Mouse (Mus musculus) kidney, postnatal 25 days (tissue): Measurements from ENCODE around the gene 4930579F01Rik.
A peak's percentile ranks its signal among the peaks of the same experiment; 100 is the strongest.

Source experiments
- DNase-seq, 2 experiments: peaks; one replicate each; pipeline ENCODE4 v3.0.0; 2021; ENCODE audit warnings: mixed read lengths in 2 of 2

4930579F01Rik gene

DNA sequence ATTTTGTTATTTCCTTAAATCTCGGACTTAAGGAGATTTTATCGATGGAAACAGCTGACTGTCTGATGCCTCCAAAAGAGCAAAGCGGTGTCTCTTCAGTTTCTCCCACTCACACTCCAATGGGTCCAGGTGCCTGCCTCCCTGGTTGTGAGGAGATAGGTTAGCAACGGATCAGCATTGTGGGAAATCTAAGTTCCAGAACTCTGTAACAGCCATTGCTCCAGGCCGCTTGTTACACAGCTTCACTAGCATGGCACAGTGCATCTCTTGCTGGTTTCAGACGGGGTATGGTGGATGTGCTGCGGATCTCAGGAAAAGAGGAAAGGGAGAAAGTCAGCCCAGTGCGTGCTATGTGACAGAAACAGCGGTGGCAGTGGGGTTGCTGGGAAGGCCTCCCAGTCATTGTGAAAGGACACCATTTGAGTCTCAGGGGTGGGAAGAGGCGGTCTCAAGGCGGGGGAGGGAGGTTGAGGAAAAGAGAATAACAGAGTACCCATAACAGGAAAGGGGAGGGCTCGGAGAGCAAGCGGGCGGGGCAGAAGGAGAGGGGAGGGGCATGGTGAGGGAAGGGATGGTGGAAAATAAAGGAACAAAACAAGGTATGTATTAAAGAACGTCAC, at the start of gene 4930579F01Rik:
Gene 4930579F01Rik (minus strand): TSS at position 143 of the 620 bp plus-strand sequence.
- no peak for DNase-seq

DNA sequence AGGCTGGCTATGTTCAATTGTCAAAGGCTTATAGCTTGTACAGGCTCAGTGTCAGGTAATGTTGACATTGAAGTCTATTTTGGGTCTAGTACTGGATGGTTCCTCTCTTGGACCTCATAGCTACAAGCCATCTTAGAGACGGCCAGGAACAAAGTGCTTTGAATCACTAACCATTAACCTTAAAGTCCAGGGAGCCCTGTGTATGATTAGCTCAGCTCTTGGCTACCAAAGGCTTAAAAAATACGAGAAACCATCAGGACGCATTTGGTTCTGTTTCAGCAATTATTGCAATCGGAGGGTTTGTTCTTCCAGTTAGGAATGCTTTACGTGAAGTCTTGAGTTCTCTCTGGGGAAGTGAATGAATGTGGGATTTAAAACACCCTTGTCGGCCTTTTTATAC, 49.3 kb upstream of the 4930579F01Rik start:
- DNase-seq: peak in 1 of 2 experiments; percentile 40

DNA sequence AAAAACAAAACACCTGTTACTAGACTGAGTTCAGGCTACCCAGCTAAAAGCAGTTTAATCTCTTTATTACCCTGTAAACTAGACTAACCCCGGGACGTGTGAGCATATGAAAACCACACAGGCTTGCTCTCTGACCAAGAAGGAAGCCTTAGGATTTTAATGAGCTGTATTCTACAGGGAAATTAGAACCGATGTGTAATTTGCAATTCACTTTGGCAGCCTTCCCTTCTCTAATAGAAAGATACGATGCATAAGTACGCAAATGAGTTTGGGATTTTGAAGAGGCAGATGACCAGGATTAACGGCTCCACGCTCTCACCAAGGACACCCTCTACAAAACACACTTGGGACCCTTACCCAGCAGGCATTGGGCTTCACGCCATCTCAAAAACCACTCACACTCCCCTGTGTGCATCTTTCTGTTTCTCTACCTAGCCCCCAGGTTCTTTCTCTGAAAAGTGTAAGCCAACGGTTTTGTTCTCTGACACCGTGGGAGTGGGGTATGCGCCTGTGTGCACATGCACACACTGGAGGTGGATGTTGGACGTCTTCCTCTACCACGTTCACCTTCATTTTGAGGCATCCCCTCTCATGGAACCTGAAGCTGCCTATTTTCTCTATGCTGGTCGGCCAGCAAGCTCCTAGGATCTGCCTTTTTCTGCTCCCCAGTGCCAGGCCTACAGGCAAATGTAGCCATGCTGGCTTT, 48.5 kb upstream of the 4930579F01Rik start:
- DNase-seq: no peak

DNA sequence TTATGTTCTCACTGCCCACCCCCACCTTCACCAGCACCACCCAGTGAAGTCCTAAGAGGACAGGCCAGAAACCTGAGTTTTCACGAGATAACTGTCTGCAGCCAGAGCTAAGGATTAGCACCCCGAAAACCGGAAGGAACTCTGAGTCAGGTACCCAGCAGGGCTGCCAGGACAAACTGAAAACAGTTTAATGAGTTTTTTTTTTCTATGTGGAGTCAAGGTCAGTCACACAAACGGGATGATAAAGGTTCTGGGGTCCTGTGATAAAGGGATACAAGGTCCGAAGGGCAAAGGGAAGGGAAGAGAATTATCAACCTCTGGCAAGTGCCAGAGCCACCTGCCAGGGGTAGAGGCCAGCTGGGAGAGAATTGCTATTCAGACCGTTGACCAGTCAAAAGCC, 47.7 kb upstream of the 4930579F01Rik start:
- peak in 1 of 2 experiments; percentile 57 for DNase-seq

DNA sequence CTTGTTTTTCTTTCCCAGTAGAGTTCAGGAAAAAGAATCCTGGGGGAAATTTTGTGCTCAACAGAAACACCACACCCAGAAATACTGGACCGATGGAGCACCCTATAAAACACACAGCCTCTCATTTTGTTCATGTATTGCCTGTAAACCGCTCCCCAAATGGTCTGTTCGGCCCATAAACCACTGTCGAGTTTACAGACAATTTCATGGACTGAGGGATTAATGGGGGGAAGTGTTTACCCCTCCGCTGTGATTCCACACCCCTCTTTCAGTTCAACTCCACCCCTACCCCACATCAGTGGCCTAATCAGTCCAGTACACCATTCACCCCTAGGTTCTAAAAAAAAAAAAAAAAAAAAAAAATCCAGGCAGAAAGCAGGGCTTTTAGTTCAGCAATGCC, 47.3 kb upstream of the 4930579F01Rik start:
- DNase-seq: no peak

DNA sequence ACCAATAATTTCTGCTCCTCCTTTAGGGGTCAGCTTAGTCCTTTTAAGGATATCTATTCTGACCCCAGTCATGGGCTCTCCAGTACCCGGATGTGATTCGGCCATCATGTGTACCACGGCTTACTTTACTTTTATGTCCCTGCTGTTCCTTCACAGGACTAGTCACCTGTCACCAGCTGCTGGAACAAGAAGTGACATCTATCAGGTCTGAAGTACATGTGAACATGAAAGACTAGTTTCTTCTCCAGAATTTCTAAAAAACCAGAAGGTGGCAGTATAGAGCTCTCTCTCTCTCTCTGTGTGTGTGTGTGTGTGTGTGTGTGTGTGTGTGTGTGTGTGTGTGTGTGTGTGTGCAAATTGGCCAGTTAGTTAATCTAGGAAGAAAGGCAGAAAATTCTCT, 46.8 kb upstream of the 4930579F01Rik start:
- no peak for DNase-seq

DNA sequence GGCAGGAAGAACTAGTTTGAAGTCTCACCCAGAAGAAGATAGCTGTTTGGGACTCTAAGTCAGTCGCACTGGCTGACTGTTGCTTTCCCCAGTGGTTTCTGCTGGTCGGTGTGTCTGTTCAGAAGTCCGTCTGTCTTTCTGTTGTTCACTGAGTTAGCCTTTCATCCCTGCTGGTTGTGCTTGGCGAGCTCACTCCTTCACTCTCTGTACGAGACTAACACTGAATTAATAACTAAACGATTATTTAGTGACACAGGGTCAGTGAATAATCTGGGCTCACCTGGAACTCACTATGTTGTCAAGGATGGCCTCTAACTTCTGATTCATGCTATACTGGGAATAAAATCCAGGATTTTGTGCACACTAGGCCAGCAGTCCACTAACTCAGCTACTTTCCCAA, 45.8 kb upstream of the 4930579F01Rik start:
- no peak for DNase-seq

DNA sequence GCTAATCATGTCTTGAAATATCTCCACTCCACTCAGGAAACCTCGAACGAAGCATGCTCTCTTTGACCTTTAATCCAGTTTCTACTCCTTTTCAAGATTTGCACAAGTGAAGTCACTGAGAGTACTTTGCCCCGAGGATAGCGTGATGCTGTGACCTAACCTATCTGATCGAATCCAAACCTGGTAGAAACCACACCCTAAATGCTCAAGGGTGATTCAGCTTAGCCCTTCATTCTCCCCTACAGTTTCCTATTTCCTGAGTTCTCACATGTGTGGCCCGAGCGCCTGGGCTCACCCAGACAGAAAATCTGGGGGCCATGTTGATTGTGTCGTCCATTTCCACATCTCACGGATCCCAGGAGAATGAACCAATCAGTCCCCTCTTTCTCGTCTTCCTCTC, 44.4 kb upstream of the 4930579F01Rik start:
- DNase-seq: no peak

DNA sequence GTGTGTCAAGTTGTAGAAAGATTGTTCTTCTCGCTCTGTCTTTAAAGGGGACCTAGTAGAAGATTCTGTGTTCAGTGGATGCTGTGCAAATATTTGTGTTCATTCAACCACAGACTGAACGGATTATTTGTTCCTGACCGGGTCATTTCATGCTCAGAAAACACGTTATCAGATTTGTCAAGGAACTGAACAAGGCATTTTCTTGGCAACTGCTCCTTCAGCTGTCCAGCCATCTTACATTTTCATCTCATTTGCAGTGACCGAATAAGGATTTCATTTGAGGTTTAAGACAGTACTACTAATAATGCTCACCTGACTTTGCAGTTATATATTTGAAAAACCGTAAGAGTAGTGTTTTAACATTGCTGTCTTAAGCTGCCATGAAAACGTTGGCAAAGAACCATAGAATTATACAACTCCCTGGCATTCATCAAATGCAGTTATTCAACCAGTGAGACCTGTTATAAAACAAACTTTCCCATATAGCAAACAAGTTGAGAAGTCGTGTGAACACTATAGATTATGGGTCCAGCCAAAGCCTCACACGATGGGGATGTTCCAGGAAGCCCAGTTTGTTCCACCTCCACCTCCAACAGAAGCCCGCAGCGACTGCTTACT, 43.0 kb upstream of the 4930579F01Rik start:
- no peak for DNase-seq

DNA sequence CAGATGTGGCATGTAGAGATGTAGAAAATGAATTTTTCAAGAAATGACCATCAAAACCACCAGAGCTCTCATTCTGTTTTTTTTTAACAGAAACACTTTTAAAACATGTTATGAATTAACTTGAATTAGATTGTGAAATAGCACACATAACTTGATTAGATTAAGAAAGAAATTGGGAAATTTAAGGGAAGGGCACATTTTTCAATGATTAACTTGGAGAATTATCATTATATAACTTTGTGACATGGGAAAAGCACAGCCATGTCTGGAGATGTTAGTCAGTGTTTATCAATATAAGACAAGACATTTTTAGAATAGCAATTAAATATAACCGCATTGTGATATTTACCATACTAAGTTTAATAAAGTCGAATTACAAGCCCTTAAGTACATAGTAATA, 37.9 kb upstream of the 4930579F01Rik start:
- no peak for DNase-seq

DNA sequence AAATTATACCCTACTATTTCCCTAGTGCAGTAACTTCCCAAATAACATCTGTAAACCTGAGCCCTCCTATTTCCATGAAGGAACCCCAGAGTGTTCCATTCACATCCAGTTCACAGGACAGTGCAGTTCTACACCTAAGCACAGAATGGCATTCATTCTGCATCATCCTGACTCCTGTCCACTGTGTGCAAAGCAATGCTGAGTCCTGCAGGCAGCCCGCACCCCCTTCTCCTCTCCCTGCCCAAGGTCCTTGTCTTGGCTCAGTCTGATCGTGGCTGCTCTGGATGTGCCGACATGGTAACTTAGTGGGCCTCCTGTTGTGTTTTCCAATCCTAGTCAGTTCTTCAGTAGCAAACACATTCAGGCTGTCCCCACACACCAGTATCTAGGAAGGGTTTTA, 36.6 kb upstream of the 4930579F01Rik start:
- DNase-seq: no peak

DNA sequence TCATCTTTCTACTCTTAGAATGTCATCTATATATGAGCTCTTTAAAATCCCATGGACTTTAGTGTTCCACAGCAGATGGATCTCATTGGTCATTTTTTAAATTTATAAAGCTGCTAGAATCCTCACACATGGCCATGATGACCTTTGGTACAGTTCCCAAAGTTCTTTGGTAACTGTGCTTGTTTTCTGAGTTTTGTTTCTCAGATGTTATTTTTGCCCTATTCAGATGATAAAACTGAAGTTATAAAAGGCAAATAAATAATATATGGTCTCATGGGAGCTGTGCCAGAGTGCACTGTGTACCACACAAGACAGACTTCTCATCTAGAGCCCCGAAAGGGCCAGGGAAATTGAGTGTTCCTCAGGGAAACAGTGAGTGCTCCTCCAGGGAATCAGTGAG, 35.8 kb upstream of the 4930579F01Rik start:
- DNase-seq: no peak

DNA sequence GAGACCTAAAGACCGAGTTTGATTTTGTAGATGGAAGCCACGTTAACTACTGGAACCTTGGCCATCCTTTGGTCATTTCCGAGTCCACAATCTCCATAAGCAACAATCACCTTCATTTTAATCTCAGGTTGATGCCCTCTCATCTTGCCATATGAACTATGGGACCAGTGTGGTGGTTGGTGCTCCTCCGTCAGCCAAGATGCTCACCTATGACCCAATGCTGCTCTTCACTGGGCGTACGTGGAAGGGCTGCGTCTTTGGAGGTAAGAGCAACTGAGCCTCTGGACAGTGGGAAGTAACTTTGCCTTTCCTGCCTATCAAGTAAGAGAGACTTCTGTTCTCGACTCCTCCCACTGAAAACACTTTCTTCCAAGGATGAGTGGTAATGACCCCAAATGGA, 34.2 kb upstream of the 4930579F01Rik start:
- DNase-seq: no peak

DNA sequence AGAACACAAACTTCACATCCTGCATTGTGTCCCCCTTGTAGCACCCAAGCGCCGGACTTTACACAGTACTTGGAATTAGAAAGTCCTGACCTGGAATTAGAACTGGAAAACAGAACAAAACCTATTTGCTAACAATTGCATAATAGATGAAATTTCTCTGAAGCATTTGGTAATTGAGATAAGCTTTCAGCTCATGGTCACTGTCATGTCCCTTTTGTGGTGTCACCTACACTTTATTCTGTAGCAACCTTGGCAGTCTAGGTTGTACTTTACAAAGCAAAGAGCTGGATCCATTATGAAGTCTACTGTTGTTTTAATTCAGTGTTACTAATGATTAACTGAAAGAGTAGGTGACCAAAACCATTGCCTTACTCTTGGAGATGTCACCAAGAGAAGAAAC, 33.5 kb upstream of the 4930579F01Rik start:
- DNase-seq: no peak

DNA sequence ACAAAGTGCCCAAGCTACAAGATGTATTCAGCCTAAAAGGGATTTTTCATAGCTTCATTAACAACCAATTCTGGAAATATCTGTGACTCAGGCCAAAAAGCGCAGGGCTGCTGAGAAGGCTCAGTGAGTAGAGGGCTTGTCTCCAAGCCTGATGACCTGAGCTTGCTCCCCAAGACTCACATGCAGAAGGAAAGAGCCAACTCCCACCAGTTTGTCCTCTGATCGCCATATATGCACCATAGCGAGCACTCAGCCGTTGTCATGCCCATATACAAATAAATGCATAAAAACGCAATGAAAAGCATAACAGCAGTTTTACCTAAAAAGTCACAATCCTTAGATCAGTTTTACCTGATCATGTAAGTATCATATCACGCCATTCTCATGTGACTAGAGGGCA, 32.9 kb upstream of the 4930579F01Rik start:
- DNase-seq: no peak

DNA sequence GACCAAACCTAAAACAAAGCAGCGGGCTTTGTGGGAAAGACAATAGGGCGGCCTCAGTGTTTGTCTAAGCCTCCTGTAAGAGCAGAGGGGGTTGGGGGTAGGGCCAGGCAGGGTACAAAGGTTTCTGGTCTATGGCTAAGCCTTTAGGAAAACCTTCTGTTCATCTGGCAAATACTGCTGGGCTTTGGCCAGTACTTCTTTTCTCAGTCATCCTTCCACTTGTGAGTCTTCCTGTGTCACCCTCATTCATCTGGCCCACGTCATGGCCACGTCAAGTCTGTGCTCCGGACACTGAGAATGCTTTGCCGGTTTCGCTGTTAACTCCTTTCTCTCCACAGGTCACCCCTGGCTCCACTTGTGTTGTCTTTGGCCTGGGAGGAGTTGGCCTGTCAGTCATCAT, 32.2 kb upstream of the 4930579F01Rik start:
- DNase-seq: peak; percentile 52 to 77

DNA sequence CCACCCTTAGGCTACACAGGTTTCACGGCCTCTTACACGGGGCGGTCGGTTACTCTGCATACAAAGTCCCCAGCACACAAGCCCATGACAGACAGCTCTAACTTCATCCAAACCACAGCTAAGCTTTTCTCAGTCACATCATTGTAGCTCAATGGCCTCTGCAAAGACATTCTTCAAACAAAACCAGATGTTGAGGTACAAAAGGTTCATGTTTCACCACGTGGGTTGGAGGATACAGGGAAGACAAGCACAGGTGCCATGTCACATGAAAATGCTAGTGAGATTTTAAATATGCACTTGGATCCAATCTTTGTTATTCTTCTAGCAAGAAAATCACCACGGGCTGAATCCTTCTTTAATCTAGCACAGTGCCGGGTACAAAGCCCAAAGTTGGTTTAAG, 31.7 kb upstream of the 4930579F01Rik start:
- no peak for DNase-seq

DNA sequence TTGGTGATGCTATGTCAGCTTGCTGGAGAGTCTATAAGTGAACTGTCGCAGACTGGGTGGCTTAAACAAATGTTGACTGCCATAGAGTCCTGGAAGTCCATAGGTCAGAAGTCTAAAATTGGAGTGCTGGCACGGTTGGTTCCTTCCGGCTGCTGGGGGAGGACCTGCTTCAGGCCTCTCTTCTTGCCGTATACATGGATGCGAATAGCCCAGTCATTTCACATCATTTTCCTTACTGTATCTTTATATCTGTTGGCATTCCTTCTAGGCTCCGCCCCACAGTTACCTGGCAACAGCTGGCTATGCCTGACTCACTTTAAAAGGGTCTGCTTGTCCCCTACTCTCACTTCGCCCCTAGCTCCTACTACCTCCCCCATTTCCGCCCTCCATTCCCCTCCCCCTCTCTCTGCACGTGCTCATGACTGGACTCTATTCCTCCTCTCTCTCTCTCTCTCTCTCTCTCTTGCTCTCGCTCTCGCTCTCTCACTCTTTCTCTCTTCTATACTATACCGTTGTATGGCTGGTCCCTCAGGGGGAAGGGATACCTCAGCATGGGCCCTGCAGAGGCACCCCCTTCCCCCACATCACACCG, 30.8 kb upstream of the 4930579F01Rik start:
- no peak for DNase-seq

DNA sequence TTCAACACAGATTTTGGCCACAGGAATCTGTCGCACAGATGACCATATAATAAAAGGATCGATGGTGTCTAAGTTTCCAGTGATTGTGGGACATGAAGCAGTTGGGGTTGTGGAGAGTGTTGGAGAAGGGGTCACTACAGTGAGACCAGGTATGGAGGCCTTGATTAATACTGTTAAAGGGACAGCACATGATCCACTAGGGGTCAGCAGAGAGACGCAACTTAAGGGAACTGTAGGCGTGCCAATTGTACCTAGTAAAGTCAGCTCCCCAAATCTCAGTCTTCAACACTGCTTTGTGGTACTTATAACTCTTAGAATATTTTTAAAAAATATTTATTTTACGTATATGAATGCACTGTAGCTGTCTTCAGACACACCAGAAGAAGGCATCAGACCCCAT, 29.3 kb upstream of the 4930579F01Rik start:
- DNase-seq: peak; percentile 74 to 93

DNA sequence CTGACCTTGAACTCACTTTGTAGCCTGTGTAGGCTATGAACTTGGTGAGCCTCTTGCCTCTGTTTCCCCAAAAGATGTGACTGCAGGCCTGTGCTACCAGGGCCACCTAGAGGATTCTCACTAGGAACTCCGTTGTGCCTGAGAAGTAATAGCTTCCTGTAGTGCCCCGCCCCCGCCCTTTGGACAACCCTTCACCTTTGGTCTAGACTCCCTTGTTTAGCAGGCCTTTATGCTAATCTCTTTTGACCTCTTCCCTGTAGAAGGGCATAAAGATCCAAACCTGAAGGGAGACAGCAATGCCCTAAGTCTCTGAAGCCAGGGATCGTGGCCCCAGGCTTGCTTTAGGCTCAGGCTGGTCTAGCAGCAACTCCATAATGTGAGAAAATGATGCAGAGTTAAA, 28.9 kb upstream of the 4930579F01Rik start:
- DNase-seq: no peak

DNA sequence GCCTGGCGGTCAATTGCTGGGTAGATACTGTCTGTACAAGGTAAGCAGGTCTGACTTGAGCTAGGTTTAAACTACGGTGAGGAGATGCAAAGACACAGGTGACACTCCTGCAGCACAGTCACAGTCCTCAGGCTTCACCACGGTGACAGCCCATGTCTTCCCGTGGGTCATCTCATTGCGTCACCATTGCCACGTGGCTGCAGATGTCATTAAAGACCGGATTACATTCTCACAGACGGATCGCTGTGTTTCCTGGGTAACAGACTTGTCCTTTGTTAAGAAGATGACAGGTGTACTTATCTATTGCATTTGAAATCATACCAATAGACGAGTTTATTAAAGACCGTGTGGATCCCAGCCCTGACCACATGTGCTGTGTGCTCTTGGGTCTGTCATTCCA, 27.5 kb upstream of the 4930579F01Rik start:
- no peak for DNase-seq

DNA sequence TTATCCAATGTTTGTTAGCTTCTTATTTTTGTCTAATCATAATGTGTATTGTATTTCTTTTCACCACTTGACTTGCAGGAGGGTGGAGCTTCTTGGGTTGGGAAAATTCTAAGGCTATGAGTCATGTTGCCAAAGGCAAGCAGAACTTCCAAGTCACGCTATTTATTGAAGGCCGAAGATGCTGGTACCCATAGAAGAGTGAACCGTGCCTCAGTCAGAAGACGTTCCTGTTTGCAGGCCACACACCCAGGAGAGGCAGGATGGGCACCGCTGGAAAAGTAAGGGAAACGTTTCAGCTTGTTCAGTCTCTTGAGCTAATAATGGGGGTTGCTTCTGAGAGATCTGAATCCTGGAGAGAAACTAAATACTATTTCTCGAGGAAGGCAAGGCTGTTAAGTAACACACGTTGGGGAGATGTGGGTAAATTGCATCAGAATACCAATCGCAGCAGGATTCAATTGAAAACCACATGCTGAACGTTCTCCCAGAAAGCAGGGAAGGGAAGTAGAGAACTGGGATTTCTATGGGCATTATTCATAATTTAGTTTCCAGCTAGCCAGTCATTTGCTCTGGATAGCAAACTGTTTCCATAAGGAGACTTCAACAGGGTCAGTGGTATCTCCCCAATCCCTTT, 24.1 kb upstream of the 4930579F01Rik start, which contains the start of gene Adh7:
Gene Adh7 (plus strand): TSS at position 130 of the 634 bp plus-strand sequence.
- DNase-seq: no peak

DNA sequence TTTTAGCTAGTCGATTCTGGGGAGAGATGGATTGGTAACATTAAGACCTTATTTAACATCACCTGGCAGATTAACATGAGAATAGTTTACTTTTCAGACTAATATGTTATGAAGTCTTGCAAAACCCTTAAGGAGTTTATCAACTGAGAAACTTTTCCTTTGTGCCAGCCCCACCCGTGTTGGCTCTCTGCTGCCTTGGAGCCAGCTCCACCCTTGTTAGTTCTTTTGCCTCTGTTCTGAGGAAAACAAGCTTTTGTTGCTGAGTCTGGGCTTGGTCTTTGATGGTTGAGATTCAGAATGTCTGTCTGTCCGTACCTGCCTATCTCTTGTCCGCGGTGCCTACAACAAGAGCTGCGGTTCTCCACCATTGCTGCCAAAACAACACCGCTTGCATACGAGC, 22.5 kb upstream of the 4930579F01Rik start:
- no peak for DNase-seq
